Mouse (Mus musculus) retina, embryonic 14.5 days (tissue): Measurements from ENCODE around the gene Bcl11b.
A peak's percentile ranks its signal among the peaks of the same experiment; 100 is the strongest.

ENCODE experiments used
- DNase-seq: peaks from one replicate; pipeline ENCODE4 v3.0.0-alpha.2; 2015; ENCODE audit warnings: low spot score

Bcl11b gene

GRCm38 (mm10) chr12:107971081-107971780 is 32.2 kb downstream of the Bcl11b start:
- DNase-seq: no peak

DNA sequence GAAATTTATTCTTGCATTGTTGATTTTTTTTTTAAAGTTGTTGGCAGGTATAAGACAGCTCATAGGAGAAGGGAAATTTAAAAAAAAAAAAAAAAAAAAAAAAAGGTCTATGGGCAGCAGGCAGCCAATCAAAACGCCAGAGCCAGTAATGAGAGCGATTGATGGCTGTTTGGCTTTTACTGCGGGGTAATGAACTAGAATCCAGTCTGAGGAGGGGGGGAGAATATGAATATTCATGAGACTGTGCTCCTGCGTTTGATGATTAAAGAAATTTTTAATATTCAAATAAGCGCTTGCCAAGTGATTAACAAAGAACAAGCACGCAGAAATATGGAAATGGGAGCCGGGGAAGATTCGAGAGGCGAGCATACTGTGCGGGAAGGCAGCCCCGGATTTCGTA is 32.8 kb downstream of the Bcl11b start:
- no peak for DNase-seq

- DNase-seq: peak; percentile 37
Observed at GRCm38 (mm10) chr12:107969841-107970371, 33.5 kb downstream of the Bcl11b start.

DNA sequence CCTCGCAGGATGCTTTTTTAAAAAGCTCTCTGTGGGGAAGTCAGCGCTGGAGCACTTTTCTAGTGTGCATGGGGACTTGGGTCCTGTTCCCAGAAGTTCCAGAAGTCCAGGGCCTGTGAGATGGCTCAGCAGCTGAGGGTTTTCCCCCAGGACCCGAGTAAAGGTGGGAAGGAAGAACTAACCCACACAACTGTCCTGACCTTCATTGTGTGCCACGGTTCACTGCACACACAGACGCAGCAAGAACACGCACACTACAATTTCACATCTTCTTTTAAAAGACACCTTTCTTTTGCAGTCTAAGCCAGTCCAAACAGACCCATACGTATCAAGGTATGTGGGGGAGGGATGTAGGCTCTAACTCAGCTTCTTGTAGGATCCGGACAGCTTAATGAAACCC is 34.3 kb downstream of the Bcl11b start:
- DNase-seq: no peak

- DNase-seq: no peak
Observed at GRCm38 (mm10) chr12:107968331-107968730, 35.1 kb downstream of the Bcl11b start.

DNA sequence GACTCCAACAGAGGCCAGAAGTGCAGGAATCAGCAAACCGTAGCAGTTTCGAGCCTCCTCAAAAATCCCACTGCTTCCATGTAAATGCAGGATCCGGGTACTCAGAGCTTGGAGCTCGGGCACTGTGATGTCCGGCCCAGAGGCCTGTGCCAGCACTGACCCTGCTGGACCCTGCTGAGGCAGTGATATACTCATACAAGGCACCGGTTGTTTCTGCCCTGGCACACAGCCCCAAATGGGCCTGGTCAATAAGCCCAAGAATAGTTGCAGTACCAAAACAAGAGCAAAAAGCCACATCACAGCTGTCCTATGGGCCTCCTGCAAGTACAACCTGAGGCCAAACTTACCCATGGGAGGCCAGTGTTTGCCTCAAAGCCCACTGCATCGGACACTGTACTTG is 36.4 kb downstream of the Bcl11b start:
- DNase-seq: no peak

DNA sequence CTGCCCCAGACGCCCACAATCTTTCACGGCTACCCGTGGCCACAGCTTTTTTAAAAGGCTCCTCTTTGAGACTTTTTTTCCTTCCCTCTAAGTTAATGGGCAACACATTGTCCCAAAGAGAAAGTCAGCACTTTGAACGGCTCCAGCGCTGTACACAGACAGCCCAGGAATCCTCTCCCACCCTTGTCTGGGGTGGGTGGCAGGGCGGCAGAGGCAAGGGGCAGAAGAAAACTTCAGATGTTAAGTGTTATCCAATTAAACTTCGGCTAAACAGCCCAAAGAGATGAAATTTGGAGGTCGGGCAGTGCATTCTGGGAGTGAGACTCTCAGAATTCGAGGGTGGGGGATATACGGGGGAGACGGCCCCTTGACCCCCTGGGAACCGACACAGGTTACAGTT is 38.3 kb downstream of the Bcl11b start:
- no peak for DNase-seq

- no peak for DNase-seq
Observed at GRCm38 (mm10) chr12:107964396-107965085, 38.9 kb downstream of the Bcl11b start.

- no peak for DNase-seq
Observed at GRCm38 (mm10) chr12:107962852-107963251, 40.5 kb downstream of the Bcl11b start.

GRCm38 (mm10) chr12:107961843-107962242 is 41.6 kb downstream of the Bcl11b start:
- DNase-seq: no peak

- DNase-seq: no peak
Observed at GRCm38 (mm10) chr12:107960789-107961491, 42.5 kb downstream of the Bcl11b start.

DNA sequence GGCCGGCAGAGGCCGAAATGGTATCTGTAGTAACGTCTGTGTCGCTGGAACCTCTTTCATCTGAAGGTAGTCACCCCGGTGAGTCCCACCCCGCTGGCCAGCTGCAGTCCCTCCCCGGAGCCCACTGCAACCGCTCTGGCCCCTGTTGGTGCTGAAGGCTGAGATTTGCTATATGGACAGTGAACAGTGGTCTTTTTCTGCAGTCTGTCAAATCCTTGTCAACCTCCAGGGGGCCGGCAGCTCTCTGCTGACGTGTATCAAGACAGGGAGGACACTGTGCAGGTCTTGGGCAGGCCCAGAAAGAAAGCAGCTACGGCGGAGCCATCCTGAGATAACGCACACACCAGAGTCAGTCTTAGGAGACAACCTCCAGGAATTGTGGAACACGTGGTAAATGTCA is 43.0 kb downstream of the Bcl11b start:
- DNase-seq: peak; percentile 43

GRCm38 (mm10) chr12:107959872-107960271 is 43.5 kb downstream of the Bcl11b start:
- DNase-seq: peak; percentile 49

DNA sequence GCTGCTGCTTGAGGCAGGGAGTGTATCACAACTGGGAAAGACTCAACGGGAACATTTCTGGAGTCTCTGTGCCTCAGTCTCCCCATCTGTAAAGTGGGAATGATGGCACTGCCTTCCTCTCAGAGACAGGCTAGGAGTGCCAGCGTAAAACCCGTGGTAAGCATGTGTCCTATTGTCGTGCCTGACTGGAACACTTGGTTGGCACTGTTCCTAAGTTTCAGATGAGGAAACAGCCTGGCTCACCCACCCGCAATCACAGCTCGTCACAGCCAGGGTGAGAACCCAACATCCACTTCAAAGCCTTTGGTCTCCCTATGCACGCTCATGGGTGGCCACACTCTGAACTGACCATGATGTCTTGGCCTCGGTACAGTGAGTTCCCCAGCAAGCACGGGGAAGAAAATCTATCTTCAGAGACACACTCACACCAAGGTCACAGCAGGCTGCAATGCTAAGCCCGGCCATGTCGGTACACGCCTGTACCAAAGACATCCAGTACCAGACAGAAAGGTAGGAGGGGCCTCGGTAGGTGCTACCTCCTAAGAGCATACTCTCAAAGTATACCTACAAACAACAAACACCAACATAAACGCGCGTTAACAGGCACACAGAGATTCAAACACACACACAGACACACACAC is 50.2 kb downstream of the Bcl11b start:
- no peak for DNase-seq

GRCm38 (mm10) chr12:107952318-107952724 is 51.1 kb downstream of the Bcl11b start:
- DNase-seq: peak; percentile 50

DNA sequence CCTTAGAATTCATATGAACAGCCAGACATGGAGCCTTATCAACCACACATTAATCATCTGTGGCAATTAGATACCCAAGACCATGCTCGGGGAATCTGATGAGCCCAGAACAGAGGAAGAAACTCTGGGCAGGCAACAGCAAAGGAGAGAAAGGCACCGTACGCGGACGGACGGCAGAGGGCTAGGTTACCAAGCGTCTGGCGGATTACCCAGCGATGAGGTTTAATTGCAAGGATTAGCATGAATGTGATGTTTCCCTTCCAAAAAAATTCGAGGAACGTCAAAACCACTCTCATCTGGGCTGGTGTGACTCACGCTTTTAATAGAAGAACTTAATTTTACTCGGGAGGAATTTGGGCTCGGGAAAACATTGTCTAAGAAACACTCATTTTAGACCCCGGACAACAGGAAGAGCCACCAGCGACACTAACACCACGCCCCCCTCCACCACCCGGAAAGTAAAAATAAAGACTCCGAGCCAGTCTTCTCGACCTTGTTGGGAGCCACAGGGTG is 52.7 kb downstream of the Bcl11b start:
- no peak for DNase-seq

DNA sequence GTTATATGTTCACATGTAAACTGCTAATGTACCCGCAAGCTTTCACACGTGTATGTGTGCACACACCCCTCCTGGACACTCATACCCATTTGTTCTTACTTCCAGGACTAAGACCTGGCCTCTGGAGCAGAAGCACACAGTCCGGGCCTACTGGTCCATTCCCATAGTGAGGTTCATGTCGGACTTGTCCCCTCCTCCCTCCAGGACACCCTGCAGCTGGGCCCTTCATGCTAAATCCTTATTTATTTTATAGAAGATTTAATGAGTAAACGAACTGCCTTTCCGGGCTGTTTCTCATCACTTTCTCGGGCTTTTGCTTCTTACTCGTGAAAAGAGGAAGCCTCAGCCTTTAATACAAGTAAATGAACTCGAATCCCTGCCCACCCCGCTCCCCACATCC is 54.0 kb downstream of the Bcl11b start:
- DNase-seq: no peak

DNA sequence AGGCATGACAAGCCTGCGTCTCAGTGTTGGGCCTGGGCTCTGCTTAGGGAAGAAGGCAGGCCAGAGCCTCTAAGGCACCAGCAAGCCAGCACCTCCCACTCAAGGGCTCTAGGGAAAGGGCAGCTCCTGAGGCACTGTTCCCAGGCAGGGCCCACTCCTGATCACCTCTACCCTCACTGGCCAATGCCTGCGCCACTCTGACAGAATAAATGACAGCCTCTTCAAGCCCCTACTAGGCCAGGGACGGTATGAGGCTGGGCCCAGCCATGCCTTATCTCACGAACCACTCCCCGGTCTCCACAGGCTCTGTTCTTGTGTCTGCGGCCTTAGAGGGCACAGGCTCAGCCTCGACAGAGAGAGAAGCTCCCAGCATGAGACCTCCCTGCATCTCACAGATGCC is 61.3 kb downstream of the Bcl11b start:
- DNase-seq: no peak

GRCm38 (mm10) chr12:107940774-107941173 is 62.6 kb downstream of the Bcl11b start:
- DNase-seq: no peak

- no peak for DNase-seq
Observed at GRCm38 (mm10) chr12:107939177-107939576, 64.2 kb downstream of the Bcl11b start.

- DNase-seq: no peak
Observed at GRCm38 (mm10) chr12:107936972-107937371, 66.4 kb downstream of the Bcl11b start.

DNA sequence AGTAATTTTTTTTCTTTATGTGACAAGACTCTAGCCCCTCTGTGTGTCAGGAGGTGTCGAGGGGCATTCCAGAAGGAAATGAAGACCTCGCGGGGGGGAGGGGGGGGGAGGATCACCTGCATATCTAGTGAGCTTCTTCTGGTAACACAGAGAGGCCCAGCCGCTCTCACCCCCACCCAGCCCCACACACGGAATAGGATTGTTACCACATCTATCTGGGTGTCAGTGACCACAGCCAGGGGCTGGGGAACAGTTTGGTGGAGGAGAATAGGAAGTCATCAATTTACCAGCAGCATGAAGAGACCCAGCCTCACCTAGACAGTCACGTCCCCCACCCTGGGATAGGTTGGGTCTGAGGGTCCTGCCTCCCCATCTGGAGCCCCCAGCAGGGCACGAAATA is 67.0 kb downstream of the Bcl11b start:
- DNase-seq: no peak
